Mouse (Mus musculus): ENCODE results near the gene Ap4s1. TPM values are rescaled to one million over a fixed set of nuclear protein-coding genes. Genes with fewer than 3 reads are reported as not detected.

Gene Ap4s1
- polyA plus RNA-seq, 1 experiment from 2014 or later = 22.9 TPM

GRCm38 (mm10) chr12:51784842-51785241, 94.0 kb downstream of the Ap4s1 start:
- H3K27me3 ChIP-seq (ENCODE audit: control insufficient read depth, insufficient read depth, low read length) = no peaks in the 10 kb centered on the region
- no peak overlapping the region for H3K4me2 ChIP-seq (ENCODE audit: low read depth, low read length)
- 91% methylated on average over 7 of the region's 7 CpGs for WGBS
- no peaks in the 10 kb centered on the region for H3K4me1 ChIP-seq (ENCODE audit: control insufficient read depth, insufficient read depth, low read length)
- no peak for ATAC-seq (ENCODE audit: insufficient read depth, low FRiP score)
- peaks cover 43% of the 10 kb centered on the region for H3K36me3 ChIP-seq (ENCODE audit: control insufficient read depth, insufficient read depth, low read length)
- H3K9ac ChIP-seq (ENCODE audit: low read length) = no peak overlapping the region
- H3K4me3 ChIP-seq (replicated peaks; ENCODE audit: low read length) = no peak overlapping the region
- H3K9me3 ChIP-seq (replicated peaks; ENCODE audit: control insufficient read depth, low read length) = no peaks in the 10 kb centered on the region
- no peak overlapping the region for H3K27ac ChIP-seq (ENCODE audit: low read length)

Other genes with a start within 250 kb of the Ap4s1 start
- 2.0 and 4.4 TPM in 2 replicates for gene Coch, start 97.7 kb upstream of the Ap4s1 start, polyA plus RNA-seq (2015; fragmentation: Nextera tagmentation; extraction: Ambion mirVana)
- gene Strn3, start 864 bp downstream of the Ap4s1 start, polyA plus RNA-seq (2015; fragmentation: Nextera tagmentation; extraction: Ambion mirVana) = 28.1 and 28.4 TPM in 2 replicates
- gene Hectd1, start 138.5 kb downstream of the Ap4s1 start, polyA plus RNA-seq (2015; fragmentation: Nextera tagmentation; extraction: Ambion mirVana) = 36.7 and 37.4 TPM in 2 replicates